Mouse (Mus musculus): Measurements from ENCODE around the gene Sort1.
"Not testable (repeated sequence)": the region's sequence is repeated elsewhere in the genome, so short reads cannot be mapped to it uniquely, and the experiment has no call there.

Gene Sort1

DNA sequence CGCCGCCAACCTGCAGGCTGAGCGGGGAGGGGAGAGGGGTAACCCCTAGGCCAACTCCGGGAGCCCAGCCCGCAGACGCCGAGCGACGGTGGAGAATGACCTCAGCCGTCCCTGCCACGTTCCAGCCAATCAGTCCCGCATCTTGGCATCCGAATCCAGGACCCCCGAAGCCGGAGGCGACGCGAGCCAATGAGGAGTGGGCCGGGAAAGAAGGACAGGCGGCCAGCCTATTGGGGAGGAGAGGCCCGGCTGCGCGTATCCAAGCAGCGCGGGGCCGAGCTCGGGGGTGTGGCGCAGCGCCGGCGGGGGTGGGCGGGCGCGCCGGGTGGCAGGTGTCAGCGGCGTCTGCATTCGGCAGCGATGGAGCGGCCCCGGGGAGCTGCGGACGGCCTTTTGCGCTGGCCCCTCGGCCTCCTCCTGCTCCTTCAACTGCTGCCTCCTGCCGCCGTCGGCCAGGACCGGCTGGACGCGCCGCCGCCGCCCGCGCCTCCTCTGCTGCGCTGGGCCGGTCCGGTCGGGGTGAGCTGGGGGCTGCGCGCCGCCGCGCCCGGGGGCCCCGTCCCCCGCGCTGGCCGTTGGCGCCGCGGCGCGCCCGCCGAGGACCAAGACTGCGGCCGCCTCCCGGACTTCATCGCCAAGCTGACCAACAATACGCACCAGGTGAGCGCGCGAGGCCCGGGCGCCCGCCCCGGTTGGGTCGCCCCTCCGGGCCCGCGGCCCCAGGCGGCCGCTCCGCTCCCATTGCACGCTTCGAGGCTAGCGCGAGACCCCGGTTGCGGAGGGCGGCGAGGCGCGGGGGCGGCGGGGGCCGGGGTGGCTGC lies at the start of gene Sort1:
TSS of gene Sort1 (plus strand) at position 302 of the 821 bp plus-strand sequence.
- DNase-seq (ENCODE audit: low spot score) = peak; percentile 88

DNA sequence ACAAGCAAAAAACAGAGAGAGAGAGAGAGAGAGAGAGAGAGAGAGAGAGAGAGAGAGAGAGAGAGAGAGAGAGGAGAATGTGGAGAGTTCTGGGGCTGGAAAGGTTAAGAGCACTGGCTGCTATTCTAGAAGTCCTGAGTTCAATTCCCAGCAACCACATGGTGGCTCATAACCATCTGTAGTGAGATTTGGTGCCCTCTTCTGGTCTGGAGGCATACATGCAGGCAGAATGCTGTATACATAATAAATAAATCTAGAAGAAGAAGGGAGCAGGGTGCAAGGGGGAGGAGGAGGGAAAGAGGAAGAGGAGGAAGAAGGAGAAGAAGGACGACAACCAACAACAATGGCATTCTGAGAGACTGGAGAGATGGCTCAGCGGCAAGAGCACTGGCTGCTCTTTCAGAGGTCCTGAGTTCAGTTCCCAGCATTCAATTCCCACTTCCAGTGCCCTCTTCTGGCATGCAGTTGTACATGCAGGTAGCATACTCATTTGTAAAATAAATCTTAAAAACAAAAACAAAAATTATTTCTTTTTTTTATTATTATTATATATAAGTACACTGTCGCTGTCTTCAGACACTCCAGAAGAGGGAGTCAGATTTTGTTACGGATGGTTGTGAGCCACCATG lies 46.3 kb upstream of the Sort1 start:
- not testable (repeated sequence) for DNase-seq (ENCODE audit: low spot score)

DNA sequence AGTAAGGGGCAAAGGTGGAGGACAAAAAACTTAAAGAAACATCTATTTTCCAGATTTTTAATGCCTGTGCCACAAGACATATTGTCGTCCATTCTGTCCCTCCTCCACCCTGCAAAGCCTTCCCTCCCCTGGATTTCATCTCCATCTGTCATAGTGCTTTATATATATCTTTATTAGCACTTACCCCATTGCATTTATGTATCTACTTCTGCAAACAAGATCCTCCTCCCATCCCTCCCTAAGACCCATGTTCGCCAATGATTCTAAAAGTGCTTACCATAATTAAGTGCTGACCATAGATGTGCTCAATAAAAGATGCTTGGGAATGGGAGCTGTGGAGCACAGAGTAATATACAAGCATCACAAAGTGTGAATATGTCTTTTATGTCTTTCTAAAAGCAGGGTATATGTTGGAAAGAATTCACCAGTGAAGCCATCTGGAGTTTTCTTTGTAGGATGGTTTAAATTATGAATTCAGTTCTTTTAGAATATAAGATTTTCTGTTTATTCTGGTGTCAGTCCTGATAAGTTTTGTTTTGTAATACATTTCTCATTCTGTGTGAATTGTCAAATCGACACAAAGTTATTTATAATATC lies 42.5 kb upstream of the Sort1 start:
- DNase-seq (ENCODE audit: low spot score) = no peak

DNA sequence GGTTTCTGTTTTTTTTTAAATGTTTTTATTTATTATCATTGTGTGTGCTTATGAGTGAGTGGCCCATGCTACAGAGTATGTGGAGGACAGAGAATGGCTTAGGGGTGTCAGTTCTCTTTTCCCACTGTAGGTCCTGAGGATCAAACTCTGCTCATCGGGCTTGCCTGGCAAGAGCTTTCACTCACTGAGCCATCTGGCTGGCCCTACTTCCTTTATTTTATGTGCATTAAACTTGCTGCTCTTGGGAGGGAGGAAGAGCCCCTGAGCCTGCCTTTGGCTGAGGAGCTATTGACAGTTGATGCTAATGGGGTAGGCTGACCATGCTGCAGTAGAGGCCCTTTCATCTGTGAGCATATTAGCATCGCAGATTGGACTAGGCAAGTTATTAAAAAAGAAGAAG lies 37.0 kb upstream of the Sort1 start:
- no peak for DNase-seq (ENCODE audit: low spot score)

- peak; percentile 97 for DNase-seq (ENCODE audit: low spot score)
These were observed 26.9 kb upstream of the Sort1 start, which contains the start of gene Psma5 for GRCm38 (mm10) chr3:108256719-108257637. Gene Psma5 (plus strand): TSS chr3:108256926.

- no peak for DNase-seq (ENCODE audit: low spot score)
These were observed 25.9 kb upstream of the Sort1 start for GRCm38 (mm10) chr3:108257831-108258500.

DNA sequence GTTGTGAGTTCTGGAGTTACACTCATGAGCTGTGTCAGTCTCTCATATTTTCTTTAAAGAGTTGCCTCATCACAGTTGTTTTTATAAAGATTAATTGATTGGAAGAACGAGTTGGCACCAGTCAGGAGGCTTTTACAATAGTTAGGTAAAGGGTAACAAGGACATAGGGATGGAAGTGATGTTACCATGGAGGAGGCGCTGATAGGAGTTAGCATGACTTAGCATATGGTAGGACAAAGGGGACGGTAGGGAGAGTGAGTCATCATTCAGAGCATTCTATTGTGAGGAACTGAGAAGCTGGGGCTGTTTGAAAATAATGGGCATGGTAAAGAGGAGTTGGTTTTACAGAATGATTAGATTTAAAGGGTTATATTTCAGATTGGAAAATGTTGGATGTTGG lies 24.6 kb upstream of the Sort1 start:
- no peak for DNase-seq (ENCODE audit: low spot score)

DNA sequence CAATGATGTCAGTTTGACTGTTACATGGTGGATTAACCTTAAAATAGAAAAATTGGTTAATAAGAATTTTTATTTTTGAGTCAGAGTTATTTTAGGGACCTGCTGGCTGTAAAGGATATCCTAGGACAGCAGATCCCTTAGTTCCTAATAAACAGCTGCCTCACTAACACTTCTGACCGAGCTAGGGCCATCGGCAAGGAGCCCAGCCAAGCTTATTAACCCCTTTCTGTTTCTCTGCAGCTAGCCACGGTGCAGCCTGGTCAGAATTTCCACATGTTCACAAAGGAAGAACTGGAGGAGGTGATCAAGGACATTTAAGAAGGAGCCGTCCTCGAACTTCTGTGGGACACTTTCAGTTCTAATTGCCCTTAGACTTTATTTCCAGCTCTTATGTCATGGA lies 4.4 kb upstream of the Sort1 start:
- DNase-seq (ENCODE audit: low spot score) = not testable (repeated sequence)

DNA sequence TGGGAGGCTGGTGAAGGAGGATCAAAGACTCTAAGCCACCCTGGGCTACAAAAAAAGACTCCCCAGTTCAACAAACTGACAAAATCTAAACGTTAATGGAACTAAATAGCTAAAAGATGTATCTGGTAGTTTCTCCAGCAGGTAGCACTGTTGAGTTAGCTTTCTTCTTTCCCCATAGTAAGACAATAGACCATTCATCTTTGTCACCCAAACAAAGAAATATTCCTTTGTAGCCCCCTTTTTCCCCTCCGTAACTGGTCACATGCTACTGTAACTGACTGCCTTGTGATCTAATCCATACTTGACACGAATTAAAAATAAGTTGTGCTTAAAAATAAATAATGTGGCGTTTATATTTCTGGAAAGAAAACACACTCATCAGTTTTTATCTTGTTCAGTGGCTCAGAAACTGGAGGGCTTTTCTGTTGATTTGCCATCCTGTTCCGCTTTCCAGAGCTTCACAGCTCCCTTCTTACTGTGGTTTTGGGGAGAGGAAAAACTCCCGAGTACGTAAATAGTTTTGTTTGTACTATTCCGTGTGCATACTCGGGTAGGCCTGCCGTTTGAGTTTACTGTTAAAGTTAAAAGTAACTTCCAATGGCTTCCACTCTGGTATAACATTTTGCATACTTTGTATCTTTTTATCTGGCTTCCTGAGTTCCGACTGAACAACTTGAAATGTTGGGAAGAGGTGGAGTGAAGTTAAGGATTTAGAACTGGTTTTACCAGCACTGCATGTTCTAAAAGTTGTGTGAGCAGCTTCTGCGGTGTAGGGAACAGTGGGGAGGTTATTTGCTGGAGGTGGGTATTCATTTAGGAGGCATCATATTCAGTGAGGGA lies 1.3 kb upstream of the Sort1 start:
- peak; percentile 72 for DNase-seq (ENCODE audit: low spot score)

GRCm38 (mm10) chr3:108283241-108283561 lies 681 bp upstream of the Sort1 start:
- no peak for DNase-seq (ENCODE audit: low spot score)

GRCm38 (mm10) chr3:108285078-108285711 lies 1.3 kb downstream of the Sort1 start:
- no peak for DNase-seq (ENCODE audit: low spot score)

DNA sequence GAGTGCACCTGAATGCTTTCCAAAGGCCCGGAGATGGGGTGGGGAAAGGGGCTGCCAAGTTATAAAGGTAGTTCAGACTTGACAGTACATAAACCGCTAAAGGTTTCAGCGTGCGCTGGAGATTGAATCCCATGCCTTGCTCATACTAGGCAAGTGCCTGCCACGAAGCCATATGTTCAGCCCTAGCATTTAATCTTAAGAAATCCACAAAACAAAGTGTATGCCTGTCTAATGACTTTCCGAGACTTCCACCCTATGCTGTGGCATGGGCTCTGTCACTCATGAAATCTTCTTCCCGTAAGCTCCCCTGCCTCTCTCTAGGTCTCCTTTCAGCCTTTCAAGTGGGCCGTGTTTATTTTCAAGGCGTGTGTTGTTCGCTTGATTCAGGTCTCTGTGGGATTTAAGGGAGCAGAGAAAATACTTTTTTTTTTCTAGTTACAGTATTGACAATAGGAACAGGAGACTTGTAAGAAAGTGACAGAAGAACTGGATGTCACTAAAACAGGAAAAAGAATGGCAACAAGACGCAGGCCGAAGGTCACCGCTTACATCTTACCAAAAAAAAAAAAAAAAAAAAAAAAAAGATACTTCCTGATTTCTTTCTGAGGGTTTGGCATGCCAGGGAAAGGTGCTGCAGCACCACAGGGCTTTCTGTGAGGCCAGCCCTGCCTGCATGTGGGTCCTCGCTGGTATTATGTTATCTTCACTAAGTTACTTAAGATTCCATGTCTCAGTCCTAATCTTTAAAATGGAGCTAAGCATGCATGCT lies 3.0 kb downstream of the Sort1 start:
- no peak for DNase-seq (ENCODE audit: low spot score)

GRCm38 (mm10) chr3:108287811-108288805 lies 4.2 kb downstream of the Sort1 start:
- DNase-seq (ENCODE audit: low spot score) = peak; percentile 80

DNA sequence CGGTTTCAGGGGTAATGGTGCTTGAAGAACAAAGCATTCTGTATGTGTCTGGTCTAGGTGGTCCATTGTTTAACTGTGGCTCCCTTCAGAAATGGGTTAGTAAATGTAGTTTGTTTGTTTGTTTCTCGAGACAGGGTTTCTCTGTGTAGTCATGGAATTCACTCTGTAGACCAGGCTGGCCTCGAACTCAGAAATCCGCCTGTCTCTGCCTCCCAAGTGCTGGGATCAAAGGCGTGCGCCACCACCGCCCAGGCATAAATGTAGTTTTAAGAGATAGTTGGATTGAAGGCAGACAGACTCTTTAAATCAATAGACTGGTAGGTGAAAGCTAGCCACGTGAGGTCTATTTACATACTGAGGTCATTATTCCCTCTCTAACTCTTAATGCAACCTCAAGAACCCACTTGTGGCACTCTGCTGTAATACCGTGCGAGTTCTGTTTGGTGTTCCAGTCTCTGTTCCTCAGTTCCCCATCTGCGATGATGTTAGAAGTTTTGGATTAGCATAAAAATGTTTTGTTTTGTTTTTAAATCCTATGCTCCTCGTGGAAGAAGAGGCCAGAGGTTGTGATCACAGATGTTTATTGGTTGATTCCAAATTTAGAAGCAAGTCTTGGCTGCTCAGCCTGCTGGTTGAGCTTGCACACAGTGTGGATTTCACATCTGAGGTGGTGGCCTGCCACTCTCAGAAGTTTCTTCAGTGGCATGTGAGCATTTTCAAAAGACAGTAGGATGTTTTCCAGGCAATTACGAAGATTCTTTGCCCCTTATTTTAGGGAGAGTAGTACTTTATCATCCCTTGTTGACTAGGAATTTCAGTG lies 5.6 kb downstream of the Sort1 start:
- DNase-seq (ENCODE audit: low spot score) = peak; percentile 82

- DNase-seq (ENCODE audit: low spot score) = no peak
These were observed 7.3 kb downstream of the Sort1 start for GRCm38 (mm10) chr3:108291036-108291799.

DNA sequence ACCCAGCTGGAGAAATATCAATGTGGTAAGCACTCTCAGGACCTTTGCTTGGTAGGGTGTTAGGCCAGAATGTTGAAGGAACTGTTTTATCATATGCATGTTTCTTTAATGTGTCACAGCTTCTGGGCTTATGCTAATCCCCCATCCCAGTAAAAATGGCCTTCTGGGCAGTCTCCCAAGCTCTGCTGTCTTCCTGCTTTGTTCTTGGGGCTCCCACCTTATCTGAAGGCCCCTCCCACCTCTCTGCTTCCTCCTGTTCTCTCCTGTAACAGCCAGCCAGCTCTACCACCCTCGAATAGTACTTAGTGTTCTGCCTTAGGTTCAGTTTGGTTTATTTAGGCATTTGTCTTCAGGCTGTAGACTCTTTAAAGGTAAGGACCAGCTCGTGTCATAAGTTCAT lies 10.5 kb downstream of the Sort1 start:
- DNase-seq (ENCODE audit: low spot score) = no peak

Data from lung, postnatal 25 days (tissue).